Mouse (Mus musculus) MEL (cell line): Measurements from ENCODE around the gene Tgm2.

Source experiments
- CHD2 ChIP-seq: IDR thresholded peaks from 2 replicates; pipeline ENCODE4 v1.6.1; 2011; ENCODE audit warnings: low read length, improper control_type of control experiment
- CTCF ChIP-seq, 3 experiments: IDR thresholded peaks in 2 of 3; conservative IDR thresholded peaks in 1 of 3; 2 replicates each; pipeline ENCODE4 v1.5.1; 2011 to 2012; ENCODE audit warnings: low read length in 3 of 3, low read depth in 2 of 3, mild to moderate bottlenecking in 2 of 3, improper control_type of control experiment in 1 of 3, inconsistent platforms in 1 of 3, mixed read lengths in 1 of 3, moderate library complexity in 1 of 3; ENCODE audit not compliant: control insufficient read depth in 1 of 3, insufficient read depth in 1 of 3, poor library complexity in 1 of 3, severe bottlenecking in 1 of 3
- JUND ChIP-seq: IDR thresholded peaks from 2 replicates; pipeline ENCODE4 v1.6.1; 2011; ENCODE audit warnings: low read depth, mild to moderate bottlenecking, improper control_type of control experiment, low read length
- MAX ChIP-seq: IDR thresholded peaks from 2 replicates; pipeline ENCODE4 v1.6.1; 2011; ENCODE audit warnings: low read length, improper control_type of control experiment
- MEF2A ChIP-seq: IDR thresholded peaks from 2 replicates; pipeline ENCODE4 v1.6.1; 2014; ENCODE audit warnings: low read depth, mild to moderate bottlenecking, inconsistent platforms, low read length, improper control_type of control experiment; ENCODE audit not compliant: poor library complexity, insufficient replicate concordance, severe bottlenecking; ENCODE audit errors: extremely low read depth
- NRF1 ChIP-seq: IDR thresholded peaks from 2 replicates; pipeline ENCODE4 v1.6.1; 2014; ENCODE audit warnings: low read depth, mild to moderate bottlenecking, inconsistent platforms, low read length, improper control_type of control experiment, moderate library complexity; ENCODE audit not compliant: poor library complexity, insufficient read depth, severe bottlenecking
- POLR2A ChIP-seq, 2 experiments: IDR thresholded peaks; 2 replicates each; pipeline ENCODE4 v1.6.1; 2011 to 2012; ENCODE audit warnings: low read length in 2 of 2, mild to moderate bottlenecking in 2 of 2, control low read depth in 1 of 2, improper control_type of control experiment in 1 of 2, low read depth in 1 of 2, moderate library complexity in 1 of 2; ENCODE audit not compliant: control insufficient read depth in 1 of 2, insufficient read depth in 1 of 2, poor library complexity in 1 of 2
- POLR2AphosphoS2 ChIP-seq: IDR thresholded peaks from 2 replicates; pipeline ENCODE4 v1.6.1; 2011; ENCODE audit warnings: low read length, improper control_type of control experiment
- RAD21 ChIP-seq: IDR thresholded peaks from 2 replicates; pipeline ENCODE4 v1.6.1; 2011; ENCODE audit warnings: mild to moderate bottlenecking, low read depth, low read length, improper control_type of control experiment
- SMC3 ChIP-seq: IDR thresholded peaks from 2 replicates; pipeline ENCODE4 v1.6.1; 2011; ENCODE audit warnings: low read depth, low read length, improper control_type of control experiment
- USF1 ChIP-seq: IDR thresholded peaks from 2 replicates; pipeline ENCODE4 v1.6.1; 2014; ENCODE audit warnings: low read depth, mild to moderate bottlenecking, inconsistent platforms, low read length, improper control_type of control experiment, moderate library complexity

GRCm38 (mm10) chr2:158098730-158099129 lies 47.5 kb downstream of the Tgm2 start:
- no peak for TF ChIP-seq RAD21
- no peak for TF ChIP-seq CTCF (IDR thresholded peaks at IDR 0.05 in 2 of 3, conservative IDR thresholded peaks at IDR 0.05 in 1 of 3; ENCODE audit: control insufficient read depth in 1 of 3, insufficient read depth in 1 of 3, low read depth in 2 of 3, low read length in 3 of 3, poor library complexity in 1 of 3, severe bottlenecking in 1 of 3)
- TF ChIP-seq SMC3, result no peak
- no peak for TF ChIP-seq JUND
- no peak for TF ChIP-seq MAX
- no peak for TF ChIP-seq MEF2A
- no peak for TF ChIP-seq USF1
- TF ChIP-seq POLR2AphosphoS2, result no peak
- TF ChIP-seq POLR2A (IDR thresholded peaks at IDR 0.05; ENCODE audit: control insufficient read depth in 1 of 2, insufficient read depth in 1 of 2, low read depth in 1 of 2, low read length in 2 of 2, poor library complexity in 1 of 2), result no peak
- TF ChIP-seq NRF1, result no peak
- no peak for TF ChIP-seq CHD2
